Mouse (Mus musculus) heart, postnatal 4 days (tissue): ENCODE data around the gene Dera. TPM values are rescaled to one million over a fixed set of nuclear protein-coding genes. Genes with fewer than 3 reads are reported as not detected.

Experiments
- DNase-seq: peaks from one replicate; pipeline ENCODE4 v3.0.0; 2021
- total RNA-seq, 2 experiments: library from RNA; stranded (reverse); gene quantifications; 2 replicates each; pipeline ENCODE4 v1.2.3; 2021

Dera gene
- total RNA-seq, 2 experiments from 2014 or later, result 20.5 to 23.2 TPM

DNA sequence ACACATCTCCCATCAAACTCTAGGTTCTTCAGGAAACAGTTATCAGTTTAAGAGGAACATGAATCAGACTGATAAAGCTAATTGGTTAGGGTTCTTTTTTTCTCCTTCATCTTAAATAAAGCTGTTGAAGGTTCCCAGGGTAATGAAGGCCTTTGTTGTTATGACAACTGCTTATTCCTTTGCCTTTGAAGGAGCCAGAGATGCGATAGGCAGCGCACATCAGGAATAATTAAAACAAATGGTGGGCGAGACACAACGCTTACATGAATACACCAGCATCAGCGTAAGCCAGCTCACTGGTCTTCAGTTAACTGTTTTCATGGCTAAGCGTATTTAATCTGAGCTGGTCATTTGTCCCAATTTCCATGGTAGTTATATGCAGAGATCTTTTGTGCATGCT, 132.9 kb downstream of the Dera start:
- DNase-seq, result no peak

DNA sequence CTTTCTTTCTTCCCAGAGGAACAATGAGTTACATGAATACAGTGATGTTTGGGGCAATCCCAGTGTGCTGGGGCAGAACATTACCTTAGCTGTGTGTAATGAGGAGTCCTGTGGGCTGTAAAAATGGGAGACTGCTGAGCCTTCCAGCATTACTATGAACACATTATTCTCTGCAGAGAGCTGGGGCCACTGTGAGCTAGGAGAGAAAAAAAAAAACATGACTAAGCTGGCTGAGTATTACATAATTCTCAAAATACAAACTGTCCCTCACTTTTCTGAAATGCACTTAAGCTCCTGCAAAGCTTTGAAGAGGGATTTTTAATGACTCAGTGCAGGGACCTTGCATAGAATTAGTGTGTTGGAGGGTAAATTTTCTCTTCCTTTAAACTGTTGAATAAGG, 143.3 kb downstream of the Dera start:
- no peak for DNase-seq

GRCm38 (mm10) chr6:137901255-137901654, 146.9 kb downstream of the Dera start:
- no peak for DNase-seq

Other genes with a start within 250 kb of the Dera start
- gene Eps8, start 99.7 kb upstream of the Dera start, total RNA-seq, result 10 to 100 TPM; 20.4 to 20.8 TPM
- gene Strap, start 19.5 kb upstream of the Dera start, total RNA-seq, result 100 to 1,000 TPM; 115 to 121 TPM